Mouse (Mus musculus) CD4-positive, CD25-positive, alpha-beta regulatory T cell, adult 4 months (primary cell): ENCODE data around the gene Dnm1. TPM values are rescaled to one million over a fixed set of nuclear protein-coding genes. Genes with fewer than 3 reads are reported as not detected.
"Not testable (repeated sequence)": the region's sequence is repeated elsewhere in the genome, so short reads cannot be mapped to it uniquely, and the experiment has no call there.

ENCODE experiments used
- ATAC-seq: one replicate; pipeline ENCODE4 v1.8.0; 2017
- polyA plus RNA-seq, 2 experiments: library from polyadenylated mRNA; unstranded; fragments of 100-300 nt; shearing (Covaris generic); gene quantifications; one replicate each; pipeline ENCODE4 v1.2.1; 2017

Dnm1 gene
- polyA plus RNA-seq = not detected

DNA sequence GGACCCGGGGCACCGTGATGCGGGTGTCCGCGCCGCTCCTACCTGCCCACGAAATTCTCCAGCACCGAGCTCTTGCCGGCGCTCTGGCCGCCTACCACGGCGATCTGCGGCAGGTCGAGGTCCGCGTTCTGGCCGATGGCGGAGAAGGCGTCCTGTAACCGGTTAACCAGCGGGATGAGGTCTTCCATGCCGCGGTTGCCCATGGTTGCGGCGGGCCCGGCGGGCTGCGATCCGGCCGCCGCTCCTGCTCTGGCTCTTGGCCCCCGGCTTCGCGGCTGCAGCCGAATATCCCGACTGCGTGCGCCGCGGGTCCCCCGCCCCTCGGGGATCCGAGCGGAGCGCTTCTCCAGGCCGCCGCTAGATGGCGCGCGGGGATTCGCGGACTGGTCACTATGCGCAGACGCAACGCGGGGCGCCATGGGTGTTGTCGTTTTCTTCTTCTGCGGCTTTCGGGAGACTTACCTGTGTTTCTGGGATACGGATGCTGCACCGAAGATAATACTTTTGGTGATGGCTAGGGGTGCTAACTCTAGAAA is at the start of gene Dnm1:
Gene Dnm1, minus strand, starts transcription at position 332 of the 536 bp plus-strand sequence.
- ATAC-seq = peak; percentile 84

DNA sequence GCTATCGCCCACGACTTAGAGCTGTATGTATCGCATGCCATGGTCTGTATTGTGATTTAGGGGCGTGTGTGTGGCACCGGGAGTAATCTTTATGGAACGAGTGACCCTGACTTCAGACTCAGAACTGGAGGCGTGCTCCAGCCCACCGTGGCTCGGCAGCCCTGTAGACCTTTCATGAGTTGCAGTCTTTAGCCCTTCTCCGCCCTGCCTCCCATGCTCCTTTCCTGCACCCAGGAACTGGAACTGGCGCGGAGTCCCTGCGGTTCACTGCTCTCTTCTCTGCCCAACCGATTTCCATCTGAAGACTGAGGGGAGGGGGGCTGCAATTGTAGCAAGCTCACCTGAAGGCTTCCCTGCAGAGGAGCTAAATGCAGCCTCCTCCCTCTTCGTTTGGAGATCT is 43.6 kb upstream of the Dnm1 start:
- ATAC-seq = no peak

DNA sequence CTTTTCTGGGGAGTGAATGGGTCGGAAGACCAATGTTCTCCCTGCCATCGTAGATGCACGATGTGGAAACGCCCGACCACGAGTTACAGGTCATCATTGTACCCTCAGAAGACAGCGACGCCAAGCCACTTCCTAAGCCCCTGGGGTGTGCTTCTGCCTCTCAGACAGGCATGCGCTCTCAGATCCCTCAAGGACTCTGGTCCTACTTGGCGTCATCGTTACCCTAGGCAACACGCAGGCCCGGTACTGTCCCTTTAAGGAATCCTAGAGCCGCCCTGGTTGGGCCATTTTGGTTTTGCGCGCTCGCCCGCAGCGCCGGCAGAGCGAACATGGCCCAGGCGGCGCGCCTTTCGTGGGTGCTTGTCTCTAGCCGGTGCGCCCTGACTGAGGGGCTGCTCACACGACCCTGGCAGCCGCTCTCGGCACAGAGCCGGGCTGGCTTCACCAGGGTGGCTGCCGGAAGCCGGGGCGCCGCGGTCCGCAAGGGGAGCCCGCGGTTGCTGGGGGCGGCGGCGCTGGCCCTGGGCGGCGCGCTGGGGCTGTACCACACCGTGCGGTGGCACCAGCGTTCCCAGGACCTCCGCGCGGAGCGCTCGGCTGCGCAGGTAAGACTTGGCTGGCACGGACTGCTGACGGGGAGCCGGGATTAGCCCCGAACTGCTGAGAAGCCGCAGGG is 42.9 kb upstream of the Dnm1 start:
- ATAC-seq = peak; percentile 93

DNA sequence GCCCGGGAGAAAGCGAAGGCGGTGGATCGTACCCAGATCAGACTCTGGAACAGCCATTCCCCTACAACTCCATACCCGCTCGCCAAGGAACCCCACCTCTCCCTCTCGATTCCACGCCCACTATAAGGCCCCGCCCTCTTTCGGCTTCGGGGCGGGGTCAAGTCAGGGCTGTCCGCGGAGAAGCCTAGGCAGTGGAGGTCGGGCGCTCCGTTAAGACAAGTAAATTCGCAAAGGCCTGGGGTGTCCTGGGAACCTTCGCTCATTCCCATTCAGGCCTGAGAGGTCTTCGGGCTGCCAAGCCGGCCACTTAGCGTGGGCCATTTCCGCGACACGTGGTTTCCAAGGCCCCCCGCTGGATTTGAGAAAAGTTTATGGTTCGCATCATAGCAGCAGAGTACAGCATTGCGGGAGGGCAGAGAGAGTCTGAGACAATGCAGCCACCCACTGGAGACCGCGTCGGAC is 42.4 kb upstream of the Dnm1 start, which contains the start of gene Ptges2:
Gene Ptges2, plus strand, starts transcription at position 413 of the 462 bp plus-strand sequence.
- peak; percentile 75 for ATAC-seq

DNA sequence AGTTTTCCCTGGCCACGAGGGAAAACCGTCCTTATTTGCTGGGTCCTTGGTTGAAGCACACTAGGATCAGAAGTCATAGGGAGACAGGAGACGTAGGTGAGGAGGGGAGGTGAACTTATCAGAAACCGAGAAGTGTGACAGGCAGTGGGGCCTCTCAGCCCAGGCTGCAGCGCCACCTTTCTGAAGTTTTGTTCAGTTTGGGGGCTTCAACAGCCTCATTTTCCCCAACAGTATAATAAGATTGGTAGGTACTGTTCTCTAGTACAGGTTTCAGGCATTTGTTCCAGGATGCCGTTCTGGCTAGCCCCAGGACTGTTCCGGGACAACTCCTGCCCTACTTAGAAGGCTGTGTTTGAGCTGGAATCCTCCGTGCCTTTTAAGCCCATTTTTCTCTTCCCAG is 41.8 kb upstream of the Dnm1 start:
- ATAC-seq = no peak

DNA sequence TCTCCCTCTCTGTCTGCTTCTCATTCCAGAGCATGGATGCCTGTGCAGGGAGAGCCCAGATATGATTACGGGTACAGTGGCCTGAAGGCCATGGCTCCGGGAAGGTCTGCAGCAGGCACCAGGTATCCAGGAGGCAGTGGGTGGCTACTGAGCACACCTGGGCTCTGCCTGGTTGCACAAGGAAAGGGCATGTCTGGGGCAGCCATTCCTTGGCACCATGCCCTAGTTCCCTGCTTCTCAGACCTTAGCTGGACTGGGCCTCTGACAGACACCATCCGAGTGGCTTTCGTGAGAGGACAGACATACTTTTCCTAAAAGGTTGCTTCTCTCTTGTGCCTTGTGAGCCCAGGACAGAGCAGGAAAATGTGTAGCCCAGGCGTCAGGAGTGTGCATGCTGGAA is 38.9 kb upstream of the Dnm1 start:
- ATAC-seq = no peak

DNA sequence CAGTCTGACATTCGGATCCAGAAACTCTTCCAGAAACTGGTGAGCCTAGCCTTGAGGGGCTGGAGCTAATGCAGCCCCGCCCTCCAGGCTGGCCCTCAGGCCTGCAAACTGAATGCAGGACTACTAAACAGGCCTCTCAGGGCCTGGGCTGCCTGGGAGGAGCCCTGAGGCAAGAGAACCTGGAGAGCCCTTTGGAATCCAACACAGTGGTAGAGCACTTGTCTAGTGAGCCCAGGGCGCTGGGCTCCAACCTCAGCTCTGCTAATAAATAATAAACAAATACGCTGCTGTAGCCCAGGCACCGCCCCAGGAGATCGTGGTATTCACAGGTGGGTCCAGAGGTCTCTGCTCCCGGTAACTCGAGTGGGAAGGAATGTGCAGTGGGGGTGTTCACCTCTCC is 37.7 kb upstream of the Dnm1 start:
- no peak for ATAC-seq

DNA sequence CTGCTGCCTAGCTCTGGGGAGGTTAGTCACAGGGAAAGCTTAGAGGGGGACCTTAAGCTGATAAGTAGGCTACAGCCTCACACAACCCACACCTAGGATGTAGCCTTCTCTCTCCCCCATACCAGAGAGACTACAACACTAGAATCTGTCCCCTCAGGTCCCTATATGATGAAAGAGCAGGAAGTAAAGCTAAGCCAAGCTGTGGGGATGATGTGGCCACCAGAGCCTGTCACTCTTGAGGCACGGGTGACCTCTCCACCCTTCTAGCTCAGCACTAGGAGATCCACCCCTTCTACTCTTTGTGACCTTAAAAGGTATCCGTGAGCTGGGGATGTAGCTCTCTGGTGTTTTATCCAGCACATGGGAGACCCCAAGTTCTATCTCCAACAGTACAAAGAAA is 36.0 kb upstream of the Dnm1 start:
- ATAC-seq = no peak

DNA sequence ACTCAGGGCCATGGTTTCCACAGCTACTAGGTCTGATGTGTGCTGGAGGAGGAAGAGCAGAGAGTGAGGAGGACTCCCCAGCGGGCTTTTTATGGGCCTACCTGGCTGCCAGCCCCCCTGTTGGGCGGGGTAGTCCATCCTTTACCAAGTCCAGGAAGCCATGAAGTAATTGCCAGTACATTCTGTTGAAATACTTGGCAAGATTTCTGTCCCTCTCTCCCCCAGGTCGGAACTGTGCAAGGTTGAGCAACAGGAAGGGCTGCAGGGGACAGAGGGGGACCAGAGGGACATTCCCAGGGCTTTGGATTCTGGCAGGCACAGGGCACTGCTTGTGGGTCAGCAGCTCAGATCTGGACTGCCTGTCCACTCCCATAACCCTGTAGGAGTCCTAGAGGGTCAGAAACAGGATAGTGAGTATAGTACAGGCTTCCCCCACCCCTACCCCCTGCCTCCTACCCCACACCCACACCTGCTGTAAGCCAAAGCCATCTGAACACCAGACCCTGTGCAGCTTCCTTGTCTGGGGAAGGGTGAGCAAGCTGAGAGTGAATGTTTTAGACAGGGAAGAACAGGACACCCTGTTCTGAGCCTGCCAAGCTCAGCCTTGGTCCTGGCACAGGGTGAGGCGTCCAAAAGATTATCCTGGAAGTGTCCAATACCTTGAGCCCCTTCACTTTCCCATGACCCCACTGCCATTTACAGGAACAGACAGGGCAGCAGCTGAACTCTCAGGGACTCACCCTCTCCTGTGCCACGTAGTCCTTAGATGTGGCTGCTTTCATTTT is 34.8 kb upstream of the Dnm1 start, which contains the start of gene Lcn2:
Gene Lcn2, minus strand, starts transcription at position 547 of the 785 bp plus-strand sequence.
- no peak for ATAC-seq

DNA sequence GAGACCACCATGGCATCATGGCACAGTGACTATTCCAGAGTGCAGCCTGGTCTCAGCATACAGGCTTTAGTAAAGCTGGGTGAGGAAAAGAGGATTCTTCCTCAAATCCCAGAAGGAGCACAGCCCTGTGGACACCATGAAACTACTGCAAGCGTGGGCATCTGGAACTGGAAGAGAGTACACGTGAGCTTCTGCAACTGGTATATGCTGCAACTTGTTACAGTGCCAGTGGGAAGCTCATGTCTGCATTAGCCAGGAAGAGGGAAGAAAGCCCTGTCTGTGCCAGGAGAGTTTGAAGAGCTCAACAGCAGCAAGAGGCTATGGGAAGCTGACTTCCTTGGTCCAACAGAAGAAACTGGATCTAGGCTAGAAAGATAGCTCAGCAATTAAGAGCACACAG is 29.6 kb upstream of the Dnm1 start:
- ATAC-seq = no peak

DNA sequence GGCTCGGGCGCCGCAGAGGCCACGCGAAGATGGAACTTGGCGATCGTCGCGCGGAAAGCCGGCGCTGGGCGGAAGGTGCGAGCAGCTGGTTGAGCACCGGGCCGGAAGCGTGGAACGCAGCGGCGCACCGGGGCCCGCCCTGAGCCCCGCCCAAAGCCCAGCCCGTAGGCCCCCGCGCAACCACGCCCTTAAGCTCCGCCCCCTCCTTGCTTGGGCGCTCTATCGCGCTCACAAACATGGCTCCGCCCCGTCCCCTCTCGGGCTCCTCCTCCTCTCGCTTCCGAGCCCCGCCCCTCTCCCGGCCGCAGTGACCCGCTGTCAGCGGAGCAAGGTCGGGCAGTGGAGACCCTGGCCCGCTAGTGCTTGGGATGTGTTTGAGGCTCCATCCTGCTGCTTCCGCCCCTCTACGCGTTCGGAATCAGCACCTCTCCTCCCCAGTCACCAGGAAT is 28.7 kb upstream of the Dnm1 start, which contains the start of gene 1110008P14Rik:
Gene 1110008P14Rik, minus strand, starts transcription at position 164 of the 449 bp plus-strand sequence.
- ATAC-seq = peak; percentile 92

DNA sequence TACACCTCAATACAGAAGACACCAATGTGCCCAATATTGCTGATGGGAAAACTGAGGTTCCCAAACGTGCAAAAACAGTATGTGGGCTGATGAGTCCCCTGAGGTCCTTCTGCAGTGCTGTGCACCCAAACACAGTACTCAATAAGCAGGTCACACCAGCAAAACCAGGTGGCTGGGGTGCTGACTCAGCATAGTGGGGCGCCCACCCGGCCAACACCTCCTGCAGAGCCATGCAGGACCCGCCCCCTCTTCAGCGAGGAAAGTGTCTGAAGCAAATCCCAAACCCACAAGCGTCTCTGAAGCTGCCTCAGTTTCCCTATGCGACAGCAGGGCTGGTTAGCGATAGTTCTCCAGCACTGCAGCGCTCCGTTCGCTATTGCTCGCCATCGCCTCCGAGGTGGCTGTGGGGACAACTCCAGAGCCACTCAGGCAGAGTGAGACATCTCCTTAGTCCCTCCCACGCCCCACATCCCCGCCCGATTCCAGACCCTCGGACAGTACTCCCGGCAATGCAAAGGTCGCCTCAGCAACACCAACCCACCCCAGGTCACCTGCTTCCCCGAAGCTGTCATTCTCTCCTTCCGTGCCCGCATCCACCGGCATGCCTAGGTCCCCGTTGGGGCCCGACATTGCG is 28.1 kb upstream of the Dnm1 start:
- peak; percentile 7 for ATAC-seq

DNA sequence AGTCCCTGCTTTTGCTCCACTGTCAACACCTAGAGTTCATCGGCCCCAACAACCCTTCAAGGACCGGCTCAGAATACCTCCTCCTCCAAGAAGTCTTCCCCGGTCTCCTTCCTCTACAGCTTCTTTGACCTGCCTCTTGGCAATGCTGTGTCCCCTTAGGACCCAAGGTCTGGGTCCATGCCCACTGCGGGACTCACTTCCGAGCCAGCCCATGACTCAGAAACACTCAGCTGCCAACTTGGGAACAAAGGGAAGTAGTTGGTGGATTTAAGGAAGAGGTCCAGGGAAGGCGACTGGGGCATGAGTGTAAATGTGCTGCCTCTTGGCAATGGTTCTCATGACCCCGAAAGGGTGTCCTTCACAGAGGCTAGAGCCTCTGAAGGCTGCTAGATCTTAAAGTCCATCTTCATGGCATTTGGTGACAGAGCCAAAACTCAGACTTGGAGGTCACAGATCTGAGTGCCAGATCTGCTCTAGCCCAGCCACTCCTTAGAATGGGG is 26.9 kb upstream of the Dnm1 start:
- ATAC-seq = no peak

DNA sequence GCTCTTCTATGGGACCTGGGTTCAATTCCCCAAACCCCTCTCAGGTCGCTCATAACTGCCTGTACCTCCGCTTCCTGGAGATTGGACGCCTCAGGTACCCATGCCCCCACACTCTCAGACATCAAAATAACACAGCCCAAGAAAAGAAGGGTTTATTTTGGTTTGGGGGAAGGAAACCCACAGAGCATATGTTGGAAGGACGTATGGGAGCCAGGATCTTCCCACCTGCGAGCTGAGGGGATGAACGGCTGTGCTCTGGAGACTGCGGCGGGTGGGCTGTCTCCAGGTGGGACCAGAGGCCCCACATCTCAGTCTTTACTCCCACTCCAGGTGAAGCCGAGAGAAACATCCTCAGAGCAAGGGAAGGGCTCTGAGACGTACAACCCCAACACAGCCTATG is 23.8 kb upstream of the Dnm1 start:
- ATAC-seq = no peak

DNA sequence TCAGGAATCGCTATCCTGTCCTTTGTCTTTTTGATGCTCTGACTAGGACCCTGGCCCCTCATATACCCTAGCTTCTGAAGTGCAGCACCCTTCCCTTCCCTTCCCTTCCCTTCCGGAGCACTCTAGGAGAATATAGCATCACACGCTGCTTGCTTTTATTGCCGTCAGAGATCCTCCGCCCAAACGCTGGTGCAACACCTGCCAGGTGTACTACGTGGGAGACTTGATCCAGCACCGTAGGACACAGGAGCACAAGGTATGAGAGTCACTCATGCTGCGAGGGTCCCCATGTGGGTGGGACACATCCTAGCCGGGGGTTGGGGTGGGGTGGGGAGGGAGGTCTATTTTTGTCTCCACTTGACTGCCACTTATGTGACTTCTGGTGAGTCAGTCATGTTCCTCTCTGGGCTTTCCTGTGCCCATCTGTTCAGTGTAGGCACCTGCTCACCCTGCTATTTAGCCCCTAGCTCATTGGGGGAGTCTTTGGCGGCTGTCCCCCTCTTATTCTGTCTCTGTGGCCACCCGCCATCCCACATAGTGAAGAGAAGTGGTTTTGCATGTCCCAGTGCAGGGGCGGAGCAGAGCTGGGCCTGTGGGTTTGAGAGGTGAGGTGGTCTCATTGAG is 22.3 kb upstream of the Dnm1 start:
- ATAC-seq = no peak

DNA sequence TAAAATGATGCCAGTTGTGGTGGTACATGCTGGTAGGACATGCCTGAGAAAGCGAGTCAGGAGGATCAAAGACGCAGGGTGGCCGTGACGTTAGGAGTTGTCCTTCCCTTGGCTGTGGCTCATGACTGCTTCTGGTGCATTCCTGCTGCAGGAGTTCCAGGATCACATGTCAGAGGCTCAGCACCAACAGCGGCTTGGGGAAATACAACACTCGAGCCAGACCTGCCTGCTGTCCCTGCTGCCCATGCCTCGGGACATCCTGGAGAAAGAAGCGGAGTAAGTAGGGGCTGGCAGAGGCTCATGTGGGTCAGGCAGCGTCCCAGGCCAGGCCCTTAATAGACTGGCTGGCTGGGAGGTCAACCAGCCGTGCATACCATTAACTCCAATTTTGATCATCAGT is 21.1 kb upstream of the Dnm1 start:
- ATAC-seq = no peak

DNA sequence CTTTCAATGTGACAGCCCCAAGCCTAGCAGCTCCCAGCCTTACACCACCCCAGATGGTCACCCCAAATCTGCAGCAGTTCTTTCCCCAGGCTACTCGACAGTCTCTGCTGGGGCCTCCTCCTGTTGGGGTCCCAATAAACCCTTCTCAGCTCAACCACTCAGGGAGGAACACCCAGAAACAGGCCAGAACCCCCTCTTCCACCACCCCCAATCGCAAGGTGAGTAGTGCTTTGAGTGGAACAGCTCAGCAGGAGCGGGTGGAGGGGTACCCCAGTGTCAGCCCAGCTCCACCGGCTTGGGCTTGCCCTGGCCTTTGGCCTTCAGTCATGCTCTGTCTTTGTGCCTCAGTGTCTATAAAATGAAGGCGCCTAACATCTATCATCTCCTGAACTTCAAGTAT is 14.2 kb upstream of the Dnm1 start:
- ATAC-seq = no peak

DNA sequence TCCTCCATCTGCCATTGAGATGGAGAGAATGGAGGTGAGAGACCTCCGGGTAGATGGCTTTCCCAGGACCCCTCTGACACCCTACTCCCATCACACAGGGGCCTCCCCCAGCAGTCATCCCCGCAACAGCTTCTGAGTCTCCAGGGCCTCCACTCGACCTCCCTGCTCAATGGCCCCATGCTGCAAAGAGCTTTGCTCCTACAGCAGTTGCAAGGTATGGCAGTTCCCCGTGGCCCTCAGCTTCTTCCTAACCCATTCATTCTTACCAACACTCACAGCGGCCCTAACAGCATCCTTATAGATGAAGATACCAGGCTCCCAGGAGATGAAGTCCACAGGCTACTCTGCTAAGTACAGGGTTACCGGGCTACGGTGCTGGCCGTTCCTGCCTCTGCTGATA is 11.0 kb upstream of the Dnm1 start:
- ATAC-seq = no peak

DNA sequence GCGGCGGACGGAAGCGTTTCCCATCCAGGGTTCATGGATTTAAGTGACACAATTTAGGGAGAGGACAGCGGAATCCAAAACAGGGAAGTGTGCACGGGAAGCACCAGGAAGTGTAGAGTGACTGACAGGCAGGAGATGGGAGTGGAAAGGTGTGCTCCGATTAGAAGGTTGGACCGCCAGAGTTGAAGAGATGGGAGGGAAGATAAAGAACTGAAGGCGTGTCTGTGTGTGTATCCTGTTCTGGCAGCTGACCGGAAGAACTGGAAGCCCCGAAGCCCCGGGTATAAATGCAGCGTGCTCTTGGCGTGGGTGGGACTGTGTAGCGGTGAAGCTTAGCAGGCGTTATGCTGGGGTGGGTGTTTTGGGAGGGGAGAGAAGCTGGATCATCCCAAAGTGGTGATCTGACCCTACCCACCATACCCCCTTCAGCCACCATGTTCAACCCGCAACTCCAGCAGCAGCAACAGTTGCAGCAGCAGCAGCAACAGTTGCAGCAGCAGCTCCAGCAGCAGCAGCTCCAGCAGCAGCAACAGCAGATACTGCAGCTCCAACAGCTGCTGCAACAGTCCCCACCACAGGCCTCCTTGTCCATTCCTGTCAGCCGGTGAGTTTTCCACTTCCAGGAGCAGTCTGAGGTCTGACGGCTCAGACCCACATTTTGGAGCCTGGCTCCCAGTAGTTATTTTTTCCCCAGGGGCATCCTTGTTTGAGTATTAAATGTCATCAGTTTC is 10.4 kb upstream of the Dnm1 start:
- peak; percentile 15 for ATAC-seq

DNA sequence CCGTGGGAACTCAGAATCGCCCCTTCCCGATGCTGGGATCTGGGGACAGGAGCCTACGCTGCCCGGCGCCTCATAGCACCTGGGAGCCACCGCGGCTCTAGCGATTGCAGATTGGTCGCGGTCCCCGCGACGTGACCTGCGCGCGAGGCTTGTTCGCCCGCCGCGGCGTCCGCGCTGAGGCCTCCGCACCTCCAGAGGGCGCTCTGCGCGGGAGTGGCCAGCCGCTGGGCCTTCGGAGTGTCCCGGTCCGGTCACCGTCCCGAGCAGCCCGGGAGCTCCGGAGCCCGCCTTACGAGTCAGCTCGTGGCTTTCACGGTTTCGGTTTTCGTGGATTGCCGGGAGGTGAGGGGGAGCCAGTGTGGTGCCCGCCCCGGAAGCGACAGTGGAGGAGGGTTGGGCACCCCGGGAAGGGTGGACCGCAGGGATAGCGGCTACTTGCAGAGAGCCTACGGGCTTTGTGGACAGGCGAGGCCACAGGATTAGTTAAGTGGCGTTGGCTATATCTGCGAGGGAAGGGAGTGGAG is 9.7 kb upstream of the Dnm1 start:
- ATAC-seq = peak; percentile 81

DNA sequence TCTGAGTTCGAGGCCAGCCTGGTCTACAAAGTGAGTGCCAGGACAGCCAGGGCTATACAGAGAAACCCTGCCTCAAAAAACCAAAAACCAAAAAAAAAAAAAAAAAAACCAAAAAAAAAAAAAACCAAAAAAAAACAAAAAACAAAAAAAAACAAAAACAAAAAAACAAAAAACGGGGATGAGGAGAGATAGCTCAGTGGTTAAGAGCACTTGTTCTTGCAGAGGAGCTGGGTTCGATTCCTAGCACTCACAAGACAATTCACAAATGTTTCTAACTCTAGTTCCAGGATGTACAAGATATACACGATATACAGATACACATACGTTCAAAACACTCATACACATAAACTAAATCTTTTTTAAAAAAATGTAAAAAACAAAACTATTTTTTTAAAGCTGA is 9.1 kb upstream of the Dnm1 start:
- not testable (repeated sequence) for ATAC-seq
